Mouse (Mus musculus) testis, postnatal 10 days (tissue): ENCODE data around the gene Gm49405.
A peak's percentile ranks its signal among the peaks of the same experiment; 100 is the strongest.

ENCODE experiments used
- DNase-seq: peaks from one replicate; pipeline ENCODE4 v3.0.0; 2021; ENCODE audit warnings: low spot score

Gene Gm49405

DNA sequence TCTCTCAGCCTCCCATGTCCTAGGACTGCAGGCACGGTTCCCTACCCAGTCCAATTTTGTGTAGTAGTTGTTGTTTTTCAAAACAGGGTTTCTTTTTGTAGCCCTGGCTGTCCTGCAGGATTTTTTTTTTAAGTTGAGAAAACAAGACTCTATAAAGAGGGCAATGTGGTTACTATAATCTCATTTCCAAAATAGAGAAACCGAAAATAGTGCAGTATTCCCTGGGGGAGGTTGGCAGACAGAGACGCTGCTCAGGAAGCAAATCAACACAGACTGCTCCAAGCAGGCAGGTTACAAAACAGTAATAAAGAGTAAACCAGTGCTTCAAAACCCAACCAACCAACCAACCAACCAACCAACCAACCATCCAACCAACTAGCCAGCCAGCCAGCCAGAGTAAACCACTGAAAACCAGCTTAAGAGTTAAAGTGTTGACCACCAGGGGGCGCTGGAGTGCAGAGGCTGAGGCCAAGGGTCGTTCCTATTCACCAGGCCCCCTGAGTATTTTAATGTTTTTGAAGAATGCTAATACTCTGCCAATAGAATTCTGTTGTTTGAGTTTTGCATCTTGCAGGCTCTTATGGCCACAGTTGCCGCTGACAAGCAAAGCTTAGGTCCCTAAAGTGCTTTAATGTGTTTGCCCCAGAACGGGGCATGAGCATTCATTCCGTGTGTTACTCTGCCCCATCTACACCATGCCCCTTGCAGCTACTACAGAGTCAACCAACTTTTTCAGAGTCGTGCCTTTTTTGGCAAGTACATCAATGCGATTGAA, 51.5 kb downstream of the Gm49405 start:
- peak; percentile 92 for DNase-seq

GRCm38 (mm10) chr19:4052516-4053030, 52.1 kb downstream of the Gm49405 start:
- DNase-seq = peak; percentile 30

- peak; percentile 35 for DNase-seq
These were observed 54.2 kb downstream of the Gm49405 start for GRCm38 (mm10) chr19:4054613-4055012.
